Mouse (Mus musculus) v-Abl transformed pro-B cells (cell line): ENCODE measurements at regions not wholly inside any gene's neighbourhood (a gene's known extent, or its start where the extent isn't known, plus 50 kb on each side); places are given as distances from the start of the nearest gene placed in this dataset.

ENCODE experiments used
- in situ Hi-C, 2 experiments: fragments of 400-800 bp; cut with MboI; formaldehyde crosslinking; loops; one replicate each; pipeline ENCODE4 v1.15.1; 2025; ENCODE audit not compliant: unreplicated experiment in 2 of 2

GRCm38 (mm10) chr16:75325296-75325695 is 260.6 kb downstream of the Lipi start:
- in situ Hi-C loops = no loop called here

- in situ Hi-C loops = no loop called here
Observed at GRCm38 (mm10) chr16:75304743-75305142, 281.1 kb downstream of the Lipi start.

GRCm38 (mm10) chr16:75297416-75297815 is 288.4 kb downstream of the Lipi start:
- in situ Hi-C loops = no loop called here

DNA sequence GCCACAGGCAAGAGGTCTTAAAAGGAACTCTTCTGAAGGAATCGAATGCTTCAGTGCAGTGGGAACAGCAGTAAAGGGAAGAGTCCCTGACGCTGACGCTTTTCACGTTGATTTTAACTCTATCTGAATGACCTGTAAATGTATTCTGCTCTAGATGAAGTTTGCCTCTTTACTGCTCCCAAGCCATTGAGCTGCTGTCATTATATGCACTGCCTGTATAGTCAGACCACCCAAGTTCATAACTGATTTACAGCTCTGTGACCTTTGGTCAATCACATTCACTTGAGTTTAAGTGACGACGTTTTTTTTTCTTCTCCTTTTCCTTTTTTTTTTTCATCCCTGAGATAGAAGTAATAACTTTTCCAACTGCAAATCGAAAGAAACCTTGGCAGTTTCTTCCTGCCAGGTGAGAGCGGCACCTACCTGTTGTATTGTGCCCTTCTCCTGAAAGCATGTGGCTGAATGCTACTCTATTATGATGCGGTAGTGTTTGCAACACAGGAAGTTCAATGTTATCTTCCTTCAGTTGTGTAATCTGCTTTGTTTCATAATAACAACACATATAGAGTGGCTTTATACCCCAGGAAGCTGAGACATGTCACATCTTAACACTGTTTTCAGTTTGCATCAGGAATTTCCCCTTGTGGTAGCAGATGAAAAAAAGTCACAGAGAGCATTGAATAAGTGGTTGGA is 293.0 kb downstream of the Lipi start:
- in situ Hi-C loops = no loop called here

DNA sequence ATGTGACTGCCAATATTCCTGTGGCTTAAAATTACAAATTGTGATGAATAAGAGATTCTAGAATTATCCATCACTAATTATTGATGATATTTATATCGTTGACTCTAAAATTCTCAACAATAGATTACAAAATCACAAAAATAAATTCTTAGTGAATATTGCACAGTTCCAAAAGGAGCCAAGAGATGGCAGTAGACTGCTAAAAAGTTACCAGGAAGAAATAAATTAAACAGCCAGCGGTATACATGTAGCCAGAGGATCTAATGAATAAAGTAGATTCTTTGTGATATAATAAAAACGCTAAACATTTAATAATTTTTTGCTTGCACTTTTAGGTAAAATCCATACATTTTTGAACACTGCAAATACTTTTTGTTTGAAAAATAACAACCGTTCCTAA is 294.7 kb downstream of the Lipi start:
- in situ Hi-C loops = no loop called here

DNA sequence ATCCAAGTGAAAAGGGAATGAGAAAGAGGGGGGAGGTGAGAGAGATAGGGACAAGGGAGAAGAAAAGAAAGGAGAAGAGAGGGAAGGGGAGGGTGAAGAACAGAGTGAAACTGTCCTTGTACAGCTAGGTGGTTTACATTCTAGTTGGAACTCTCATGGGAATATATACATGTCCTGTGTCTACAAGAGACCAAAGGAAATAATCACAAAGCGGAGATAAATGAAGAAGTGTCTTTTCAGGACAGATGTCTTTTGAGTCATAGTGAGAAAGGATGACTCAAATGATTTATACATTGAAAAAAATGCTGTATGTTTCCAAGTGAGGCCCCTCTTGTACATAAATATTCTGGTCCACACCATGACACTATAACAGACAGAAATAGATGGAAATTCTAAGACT is 298.7 kb downstream of the Lipi start:
- in situ Hi-C loops = no loop called here

GRCm38 (mm10) chr16:75285811-75286210 is 300.1 kb downstream of the Lipi start:
- in situ Hi-C loops = no loop called here

- in situ Hi-C loops = no loop called here
Observed at GRCm38 (mm10) chr16:75263903-75264302, 322.0 kb downstream of the Lipi start.

DNA sequence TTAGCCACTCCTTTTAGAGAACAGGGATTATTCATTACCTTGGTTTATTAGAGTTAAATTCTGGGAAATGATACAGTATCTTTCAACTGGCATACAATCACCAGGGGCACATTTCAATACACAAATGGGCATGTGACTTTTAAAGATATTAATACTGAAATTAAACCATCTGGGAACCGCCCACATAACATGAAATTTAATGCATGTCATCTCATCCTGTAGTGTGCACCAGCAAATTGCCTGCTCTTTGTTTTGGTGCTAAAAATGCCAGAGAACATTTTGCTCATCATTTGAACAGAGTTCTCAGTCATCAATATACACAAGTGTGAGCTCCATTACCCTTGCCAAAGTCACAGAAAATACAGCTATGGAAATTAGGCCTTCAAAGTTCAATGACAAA is 330.9 kb downstream of the Lipi start:
- in situ Hi-C loops = no loop called here

GRCm38 (mm10) chr16:75249170-75249569 is 336.7 kb downstream of the Lipi start:
- in situ Hi-C loops = no loop called here

GRCm38 (mm10) chr16:75240383-75240782 is 345.5 kb downstream of the Lipi start:
- in situ Hi-C loops = no loop called here

GRCm38 (mm10) chr16:75232133-75232532 is 353.7 kb downstream of the Lipi start:
- in situ Hi-C loops = no loop called here

GRCm38 (mm10) chr16:75193404-75193803 is 392.5 kb downstream of the Lipi start:
- in situ Hi-C loops = no loop called here

DNA sequence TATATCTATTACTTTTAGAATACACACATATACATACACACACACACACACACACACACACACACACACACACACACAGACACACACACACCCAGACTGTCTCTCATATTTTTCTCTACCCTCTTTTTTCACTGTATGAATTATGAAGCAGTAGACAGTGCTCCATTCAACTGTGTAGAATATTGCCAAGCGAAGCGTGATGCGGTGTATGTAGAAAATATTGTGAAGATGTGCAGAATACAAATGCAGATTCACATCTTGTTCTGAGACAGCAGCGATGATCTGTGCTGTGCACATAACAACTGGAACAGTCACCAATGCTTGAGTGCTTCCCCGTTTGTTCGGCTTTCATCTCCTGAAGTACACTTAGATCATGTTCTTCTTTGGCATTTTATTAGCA is 395.5 kb downstream of the Lipi start:
- in situ Hi-C loops = no loop called here

DNA sequence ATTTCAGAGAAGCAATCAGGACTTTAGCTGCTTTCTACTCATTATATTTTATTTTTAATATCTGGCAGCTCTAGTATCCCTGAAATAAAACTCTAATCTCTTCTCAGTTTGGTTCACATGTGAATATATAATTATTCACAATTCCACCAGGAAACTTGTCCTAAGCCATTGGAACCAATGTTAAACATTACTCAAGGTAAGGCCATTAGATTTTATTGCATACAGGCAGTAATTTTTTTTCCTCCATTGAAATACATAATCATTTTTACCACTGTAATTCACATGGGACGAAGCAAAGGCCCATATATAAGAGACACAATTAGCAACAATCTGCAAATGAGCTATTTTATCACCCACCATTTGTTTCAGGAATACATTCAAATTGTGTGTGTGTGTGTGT is 419.8 kb downstream of the Lipi start:
- in situ Hi-C loops = no loop called here

GRCm38 (mm10) chr16:75164969-75165726 is 420.7 kb downstream of the Lipi start:
- in situ Hi-C loops = no loop called here

- in situ Hi-C loops = no loop called here
Observed at GRCm38 (mm10) chr16:75159740-75160139, 426.1 kb downstream of the Lipi start.

- in situ Hi-C loops = no loop called here
Observed at GRCm38 (mm10) chr16:75155441-75156038, 430.3 kb downstream of the Lipi start.
